Mouse (Mus musculus) thymus, postnatal 10 days (tissue): Measurements from ENCODE around the gene Clasp1.

Source experiments
- DNase-seq, 2 experiments: peaks; one replicate each; pipeline ENCODE4 v3.0.0; 2021; ENCODE audit warnings: low spot score in 2 of 2

The Clasp1 gene

DNA sequence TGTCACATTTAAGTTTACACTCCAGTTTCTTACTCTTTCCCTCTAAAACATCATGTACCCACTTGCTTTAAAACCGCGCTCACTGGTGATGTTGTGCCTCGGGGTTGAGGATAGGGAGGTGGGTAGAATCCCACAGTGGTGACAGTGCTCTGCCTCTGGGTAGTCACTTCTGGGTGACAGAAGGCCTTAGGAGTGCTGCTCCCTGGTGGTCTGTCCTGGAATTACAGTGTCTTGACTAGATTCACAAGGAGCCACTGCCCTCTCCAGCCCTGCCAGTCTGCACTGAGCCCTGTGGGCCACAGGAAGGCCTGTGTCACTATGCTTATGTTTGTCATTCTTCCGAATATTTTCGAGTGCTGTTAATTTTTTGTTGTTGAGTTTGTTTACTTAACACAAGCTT lies 109.5 kb downstream of the Clasp1 start:
- peak; percentile 64 to 81 for DNase-seq

DNA sequence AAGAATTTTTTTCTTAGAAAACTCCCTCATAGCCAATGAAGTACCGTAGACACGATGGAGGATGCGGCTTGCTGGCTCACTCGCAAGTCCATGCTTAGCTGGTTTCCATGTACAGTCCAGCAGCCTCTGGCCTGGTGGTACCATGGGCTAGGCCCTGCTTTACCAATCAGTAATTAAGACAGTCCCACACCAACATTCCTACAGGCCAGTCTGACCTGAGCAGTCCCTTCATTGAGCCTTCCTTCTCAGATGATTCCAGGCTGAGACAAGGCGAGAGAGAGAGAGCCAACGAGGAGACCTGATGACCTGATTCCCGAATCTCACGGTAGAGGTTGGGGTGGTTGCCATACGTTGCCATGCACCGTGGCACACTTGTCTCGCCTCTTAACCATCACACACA lies 111.7 kb downstream of the Clasp1 start:
- no peak for DNase-seq

DNA sequence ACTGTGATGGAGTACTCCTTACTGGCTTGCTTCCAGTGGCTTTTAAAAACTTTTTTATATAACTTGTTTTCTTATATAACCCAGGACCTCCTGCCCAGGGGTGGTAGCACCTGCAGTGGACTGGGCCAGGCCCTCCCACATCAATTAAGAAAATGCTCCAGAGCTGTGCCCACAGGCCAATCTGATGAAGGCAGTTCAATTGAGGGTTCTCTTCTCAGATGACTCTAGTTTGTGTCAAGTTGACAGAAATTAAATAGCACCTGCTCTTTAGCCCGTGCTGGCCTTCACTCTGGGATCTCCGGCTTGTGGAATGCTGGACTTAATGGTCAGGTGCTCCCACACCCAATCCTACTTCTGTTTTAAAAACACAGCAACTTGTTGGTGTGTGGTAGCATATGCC lies 112.8 kb downstream of the Clasp1 start:
- DNase-seq, result no peak

DNA sequence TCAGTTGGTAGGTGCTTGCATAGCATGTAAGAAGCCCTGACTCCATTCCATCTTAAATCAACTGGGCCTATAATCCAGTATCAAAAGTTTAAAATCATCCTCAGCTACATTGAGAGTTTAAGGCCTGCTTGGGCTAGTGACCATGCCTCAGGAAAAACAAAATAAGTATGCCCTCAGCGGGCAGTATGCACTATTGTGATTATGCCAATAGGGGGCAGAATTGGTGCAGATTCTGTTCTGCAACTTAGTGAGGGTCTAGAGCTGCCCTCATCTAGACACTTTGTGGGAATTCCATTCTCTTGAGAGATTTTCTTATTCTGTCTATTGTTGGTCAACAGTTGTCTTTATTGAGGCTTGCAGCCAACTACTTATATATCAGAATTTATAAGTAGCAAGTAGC lies 116.9 kb downstream of the Clasp1 start:
- no peak for DNase-seq

DNA sequence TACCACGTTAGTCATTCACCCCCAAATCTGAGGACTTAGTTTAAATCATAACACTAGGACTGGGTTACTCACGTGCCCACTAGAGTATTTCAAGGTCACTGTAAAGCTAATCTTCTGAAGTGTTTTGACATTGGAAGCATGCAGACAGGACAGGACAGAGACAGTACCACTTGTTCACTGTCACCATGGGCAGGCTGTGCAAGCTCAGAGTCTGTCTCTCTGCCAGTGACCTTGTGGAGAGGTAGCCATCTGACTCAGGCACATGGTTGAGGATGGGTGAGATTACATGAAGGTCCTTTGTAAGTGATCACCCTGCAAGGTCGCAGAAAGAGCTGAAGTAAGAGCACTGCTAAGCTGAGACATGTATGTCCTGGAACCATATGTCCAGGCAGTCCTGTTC lies 122.1 kb downstream of the Clasp1 start:
- no peak for DNase-seq

DNA sequence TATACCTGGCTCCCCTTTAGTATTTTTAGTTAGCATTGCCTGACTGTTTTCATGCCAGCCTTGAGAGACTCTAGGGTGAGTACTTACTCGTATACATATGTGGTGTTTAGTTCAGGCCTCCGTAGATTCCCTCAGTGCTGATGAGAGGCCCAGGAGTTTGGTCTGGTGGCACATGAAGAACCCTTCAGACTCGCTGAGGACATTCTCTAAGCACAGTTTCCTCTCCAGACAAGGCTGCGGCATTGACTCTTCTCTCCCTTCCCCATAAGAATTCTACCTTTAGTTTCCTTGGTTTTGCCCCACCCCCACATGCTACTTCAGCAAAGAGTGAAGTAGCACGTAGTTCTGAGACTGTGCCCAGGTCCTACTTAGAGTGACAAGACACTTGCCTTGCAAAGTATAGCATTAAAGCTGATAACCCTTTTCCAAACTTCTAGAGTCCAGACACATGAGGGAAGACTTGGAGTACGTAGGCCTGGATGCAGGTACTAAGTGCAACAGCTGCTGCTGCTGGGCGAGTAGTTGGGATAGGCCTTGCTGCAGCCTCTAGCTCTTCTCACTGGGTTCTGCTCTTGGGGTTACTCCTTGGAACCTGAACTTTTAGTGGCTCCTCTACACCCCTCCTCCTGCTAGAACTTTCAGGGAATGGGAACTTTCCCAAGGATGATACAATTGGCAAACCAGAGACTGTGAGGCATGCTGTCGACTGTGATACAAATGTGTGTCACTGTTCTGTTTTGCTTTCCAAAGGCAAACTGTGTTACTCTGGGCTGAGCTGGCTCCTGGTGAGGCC lies 123.1 kb downstream of the Clasp1 start:
- no peak for DNase-seq

DNA sequence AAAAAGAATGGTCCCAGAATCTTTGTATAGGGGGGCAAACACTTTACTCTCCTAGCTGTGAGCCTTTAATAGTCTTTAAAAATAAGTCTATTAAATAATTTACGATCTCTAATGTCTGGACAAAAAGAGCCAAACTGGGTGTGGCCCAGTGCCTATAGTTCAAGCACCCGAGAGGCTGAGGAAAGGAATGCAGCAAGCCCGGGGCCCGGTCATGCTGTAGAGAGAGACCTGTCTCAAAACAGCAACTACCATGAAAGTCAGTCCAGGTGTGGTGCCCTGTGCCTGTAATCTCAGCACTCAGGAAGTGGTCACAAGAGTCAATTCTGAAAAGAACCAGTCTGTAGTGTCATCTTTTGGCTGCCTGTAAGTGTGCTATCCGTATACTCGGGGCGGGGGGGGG lies 127.4 kb downstream of the Clasp1 start:
- DNase-seq, result no peak

DNA sequence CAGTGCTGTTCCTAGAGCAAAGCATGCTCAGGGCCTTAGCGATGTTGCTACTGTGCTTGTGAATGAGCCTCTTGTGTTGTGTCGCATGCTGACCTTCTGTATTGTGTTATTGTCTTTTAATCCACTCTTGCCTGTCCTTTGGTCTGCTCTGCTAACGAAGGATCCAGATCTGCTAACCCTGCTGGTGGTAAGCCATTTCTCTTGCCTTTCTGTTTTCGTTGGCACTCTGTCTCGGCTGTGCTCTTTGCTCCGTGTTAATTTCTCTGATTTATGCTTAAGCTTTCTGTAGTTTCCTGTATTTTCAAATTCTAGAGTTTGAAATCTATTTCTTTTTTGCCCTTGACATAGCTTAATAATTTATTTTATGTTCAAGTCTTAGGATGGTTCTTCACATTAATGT lies 134.3 kb downstream of the Clasp1 start:
- DNase-seq, result no peak

DNA sequence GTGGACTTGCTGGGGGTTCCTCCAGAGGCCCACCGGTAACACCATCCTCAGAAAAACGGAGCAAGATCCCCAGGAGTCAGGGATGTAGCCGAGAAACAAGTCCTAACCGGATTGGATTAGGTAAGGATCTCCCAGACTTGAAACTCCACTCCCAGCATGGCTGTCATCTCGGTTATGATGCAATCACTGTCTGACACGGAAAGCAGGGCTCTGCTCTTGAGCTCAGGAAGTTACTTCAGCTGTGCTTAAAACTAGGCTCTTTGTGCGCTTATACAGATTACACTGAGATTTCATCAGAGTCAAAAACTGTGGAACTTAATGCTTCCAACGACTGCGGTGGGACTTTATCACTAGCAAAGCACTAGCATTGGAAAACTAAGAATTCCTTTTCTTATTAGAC lies 136.5 kb downstream of the Clasp1 start:
- DNase-seq, result no peak

DNA sequence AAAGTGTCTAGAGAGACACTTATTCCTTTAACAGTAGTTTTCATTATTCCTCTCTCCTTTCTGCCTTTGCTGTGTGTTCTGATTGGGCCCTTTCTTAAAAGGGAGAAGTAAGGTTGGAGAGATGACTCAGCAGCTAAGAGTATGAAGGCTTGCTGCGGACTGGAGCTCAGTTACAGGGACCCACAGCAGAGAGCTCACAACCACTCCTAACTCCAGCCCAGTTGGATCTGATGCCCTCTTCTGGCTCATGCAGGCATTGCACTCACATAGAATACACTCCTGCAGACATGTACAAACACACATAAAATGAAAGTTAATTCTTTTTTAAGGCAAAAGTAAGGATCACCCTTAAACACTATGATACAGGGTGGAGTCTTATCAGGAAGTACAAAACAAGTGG lies 140.4 kb downstream of the Clasp1 start:
- DNase-seq, result no peak

DNA sequence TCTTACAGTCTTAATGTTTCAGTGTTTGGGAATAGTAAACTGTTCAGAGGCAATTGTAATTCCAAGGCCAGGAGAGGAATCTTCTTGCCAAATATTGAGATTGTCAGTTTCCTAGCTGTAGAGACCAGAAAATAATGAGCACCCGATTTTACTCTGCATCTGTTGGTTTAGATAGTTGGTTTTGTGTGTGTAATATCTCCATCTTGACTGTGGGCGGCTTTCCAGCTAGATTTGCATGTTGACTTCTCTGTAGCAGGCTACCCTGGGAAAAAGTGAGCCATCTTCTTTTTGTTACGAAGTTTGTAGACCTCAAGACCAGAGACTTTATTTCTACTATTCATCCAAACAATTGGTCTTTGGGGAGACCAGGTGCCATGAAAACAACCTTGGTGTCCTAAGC lies 142.4 kb downstream of the Clasp1 start:
- DNase-seq, result no peak

DNA sequence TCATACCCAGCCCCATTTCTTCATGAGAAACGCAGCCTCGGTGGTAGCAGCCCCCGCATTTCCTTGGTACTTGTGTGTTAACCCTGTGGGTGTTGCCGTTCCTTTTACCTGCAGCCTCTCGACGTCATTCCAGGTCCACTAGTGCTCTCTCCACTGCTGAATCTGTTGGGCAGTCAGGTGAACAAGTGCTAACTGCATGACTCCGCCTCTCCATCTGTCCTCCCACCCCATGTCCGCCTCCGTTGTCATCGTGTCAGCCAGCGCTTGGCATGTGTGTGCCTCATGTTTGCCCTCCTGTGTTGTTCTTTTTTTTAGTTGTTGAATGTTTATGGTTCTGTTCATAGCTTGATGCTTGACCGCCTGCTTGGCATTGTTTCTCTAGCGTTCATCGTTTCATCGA lies 147.2 kb downstream of the Clasp1 start:
- no peak for DNase-seq

DNA sequence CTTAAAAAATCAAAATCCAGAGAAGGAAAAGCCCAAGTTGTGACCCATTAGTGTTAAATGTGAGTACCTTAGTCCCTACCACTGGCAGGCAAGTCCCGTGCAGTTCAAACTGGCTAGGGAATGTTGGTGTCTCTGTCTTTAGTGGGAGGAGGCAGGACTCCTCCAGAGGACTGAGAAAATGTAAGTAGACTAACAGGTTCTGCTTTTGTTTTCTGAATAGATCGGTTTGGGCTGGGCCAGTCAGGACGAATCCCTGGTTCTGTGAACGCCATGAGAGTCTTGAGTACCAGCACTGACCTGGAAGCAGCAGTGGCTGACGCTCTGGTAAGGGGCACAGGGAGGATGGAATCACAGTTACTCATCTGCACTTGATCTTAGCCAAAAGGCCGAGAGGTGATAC lies 150.2 kb downstream of the Clasp1 start:
- DNase-seq, result no peak

DNA sequence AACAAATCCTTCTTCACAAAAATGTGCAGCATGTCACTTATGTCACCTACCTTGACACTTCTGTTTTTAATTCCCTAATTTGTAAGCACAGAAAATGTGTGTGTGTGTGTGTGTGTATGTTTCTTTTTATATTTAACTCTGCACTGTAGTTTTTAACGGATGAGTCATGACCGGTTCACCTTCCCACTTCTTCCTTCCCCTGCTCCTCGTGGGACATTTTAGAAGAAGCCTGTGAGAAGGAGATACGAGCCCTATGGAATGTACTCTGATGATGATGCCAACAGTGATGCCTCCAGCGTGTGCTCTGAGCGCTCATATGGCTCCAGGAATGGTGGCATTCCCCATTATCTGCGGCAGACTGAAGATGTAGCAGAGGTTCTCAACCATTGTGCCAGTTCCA lies 154.0 kb downstream of the Clasp1 start:
- DNase-seq, result no peak

DNA sequence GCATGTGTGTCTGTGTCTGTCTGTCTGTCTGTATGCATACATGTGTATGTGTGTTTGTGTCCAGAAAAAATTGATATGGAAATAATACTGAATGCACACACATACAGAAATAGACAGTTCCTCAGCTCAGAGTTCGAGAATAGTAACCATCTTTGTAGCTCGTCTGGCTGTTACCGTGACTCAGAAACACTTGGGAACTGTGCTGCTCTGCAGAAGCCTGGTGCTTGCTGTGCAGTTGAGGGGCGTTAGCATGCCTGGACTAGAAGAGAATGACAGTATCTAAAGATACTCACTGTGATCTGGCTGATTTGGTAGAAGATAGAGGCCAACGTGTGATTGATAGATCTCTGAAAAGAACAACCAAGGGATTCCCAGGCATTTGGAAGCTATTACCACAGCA lies 159.9 kb downstream of the Clasp1 start:
- no peak for DNase-seq

DNA sequence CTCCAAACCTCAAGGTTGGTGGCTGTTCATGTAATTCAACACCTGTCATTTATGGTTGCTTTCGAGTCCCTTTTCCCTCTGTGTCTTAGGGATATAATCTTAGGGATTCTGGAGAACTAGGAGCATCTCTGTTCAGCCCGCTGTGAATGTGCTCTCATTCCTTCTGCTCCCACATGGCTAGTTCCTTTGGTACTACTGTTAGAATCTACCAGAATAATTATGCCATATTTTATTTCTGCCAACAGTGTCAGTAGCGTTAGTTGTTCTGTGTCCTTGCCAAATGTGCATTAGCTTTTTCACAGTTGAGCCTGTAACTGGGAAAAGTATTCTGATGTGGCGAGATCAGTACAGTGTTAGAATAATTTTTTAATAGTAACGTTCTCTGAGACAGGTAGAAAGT lies 162.3 kb downstream of the Clasp1 start:
- DNase-seq, result no peak

DNA sequence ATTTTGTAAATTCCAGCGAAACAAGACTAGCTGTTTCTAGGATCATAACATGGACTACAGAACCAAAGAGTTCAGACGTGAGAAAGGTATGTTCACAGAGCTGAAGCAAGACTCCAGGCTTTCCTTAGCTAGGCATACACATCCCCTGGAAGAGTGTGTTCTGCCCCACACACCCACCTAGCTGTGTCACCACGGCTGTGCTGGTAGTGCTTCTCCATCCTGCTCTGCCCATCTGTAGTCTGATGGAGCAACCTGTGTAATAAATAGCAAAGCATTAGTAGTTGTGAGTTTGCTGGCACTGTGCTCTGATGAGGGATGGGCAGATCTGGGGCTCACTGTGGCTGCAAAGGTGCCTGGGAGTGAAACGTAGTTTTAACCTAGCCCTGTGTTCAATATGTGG lies 163.2 kb downstream of the Clasp1 start:
- no peak for DNase-seq

DNA sequence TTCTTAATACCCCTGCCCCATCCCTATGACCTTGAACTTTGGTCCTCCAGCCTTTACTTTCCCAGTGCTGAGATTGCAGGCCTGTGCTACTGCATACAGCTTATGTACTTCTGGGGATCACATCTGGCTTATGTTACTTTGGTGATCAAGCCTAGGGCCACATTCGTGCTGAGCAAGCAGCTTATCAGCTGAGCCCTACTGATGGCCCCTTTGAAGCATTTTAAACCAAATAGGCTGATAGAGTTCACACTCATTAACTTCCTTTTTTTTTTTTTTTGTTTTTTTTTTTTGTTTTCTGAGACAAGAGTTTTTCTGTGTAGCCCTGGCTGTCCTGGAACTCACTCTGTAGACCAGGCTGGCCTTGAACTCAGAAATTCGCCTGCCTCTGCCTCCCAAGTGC lies 164.2 kb downstream of the Clasp1 start:
- DNase-seq, result no peak

DNA sequence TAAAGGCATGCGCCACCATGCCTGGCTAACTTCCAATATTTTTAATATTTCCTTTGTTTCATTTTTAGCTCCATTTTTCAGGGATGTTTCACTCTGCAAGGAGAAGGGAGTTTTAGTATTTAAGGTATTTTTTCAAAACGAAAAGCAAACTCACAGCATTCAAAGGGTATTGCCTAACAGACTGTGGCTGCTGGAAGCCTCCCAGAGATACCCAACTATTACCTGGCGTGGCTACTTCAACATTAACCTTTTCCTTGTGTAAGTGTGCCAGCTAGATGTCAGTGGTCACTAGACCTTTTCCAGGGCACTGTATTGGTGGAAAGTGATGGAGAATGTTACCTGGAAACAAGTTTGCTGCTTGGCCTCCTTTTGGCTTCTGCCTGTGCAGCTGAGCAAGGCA lies 164.6 kb downstream of the Clasp1 start:
- no peak for DNase-seq

DNA sequence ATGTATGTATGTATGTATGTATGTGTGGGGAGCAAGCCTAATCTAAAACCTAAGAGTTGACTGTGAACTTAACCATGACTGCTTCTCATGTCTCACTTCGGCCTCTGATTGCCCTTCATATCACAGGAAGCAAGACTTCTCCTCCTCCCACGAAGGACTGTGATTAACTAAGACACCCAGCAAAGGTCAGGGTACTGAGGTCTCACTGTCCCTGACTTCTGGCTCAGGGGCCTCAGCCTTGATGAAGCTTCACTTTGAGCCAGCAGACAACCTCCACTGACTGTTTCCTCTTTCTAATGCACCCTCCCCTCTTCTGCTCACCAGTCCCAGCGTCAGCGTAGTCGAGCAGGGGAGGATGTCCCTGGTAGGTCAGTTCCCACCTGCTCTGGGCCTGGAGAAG lies 166.1 kb downstream of the Clasp1 start:
- DNase-seq, result no peak

DNA sequence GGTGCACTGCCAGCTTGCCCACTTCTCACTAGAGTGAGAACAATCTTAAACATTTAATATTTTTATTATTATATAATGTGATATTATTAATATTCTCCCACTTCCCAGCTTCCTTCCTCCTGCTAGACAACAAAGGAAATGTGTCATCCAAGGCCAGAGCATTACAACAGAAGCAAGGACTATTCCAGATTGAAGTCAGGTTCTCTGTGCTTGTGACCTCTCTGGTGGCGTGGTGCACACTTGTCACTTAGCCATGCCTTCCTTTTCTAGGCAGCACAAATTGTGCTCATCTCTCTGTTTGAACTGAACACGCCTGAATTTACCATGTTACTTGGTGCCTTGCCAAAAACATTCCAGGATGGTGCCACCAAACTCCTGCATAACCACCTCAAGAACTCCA lies 170.9 kb downstream of the Clasp1 start:
- no peak for DNase-seq

DNA sequence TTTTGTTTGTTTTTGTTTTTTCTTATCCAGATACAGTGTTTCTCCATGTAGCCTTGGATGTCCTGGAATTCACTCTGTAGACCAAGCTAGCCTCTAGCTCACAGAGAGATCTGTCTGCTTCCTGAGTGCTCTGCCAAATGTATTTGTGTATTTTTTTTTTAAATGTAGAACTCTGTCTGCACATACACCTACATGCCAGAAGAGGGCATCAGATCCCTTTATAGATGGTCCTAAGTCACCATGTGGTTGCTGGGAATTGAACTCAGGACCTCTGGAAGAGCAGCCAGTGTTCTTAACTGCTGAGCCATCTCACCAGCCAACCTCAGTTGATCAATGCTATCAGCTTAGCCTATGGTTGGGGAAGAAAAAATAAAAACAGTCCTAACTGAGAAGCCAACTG lies 175.7 kb downstream of the Clasp1 start:
- DNase-seq, result no peak

DNA sequence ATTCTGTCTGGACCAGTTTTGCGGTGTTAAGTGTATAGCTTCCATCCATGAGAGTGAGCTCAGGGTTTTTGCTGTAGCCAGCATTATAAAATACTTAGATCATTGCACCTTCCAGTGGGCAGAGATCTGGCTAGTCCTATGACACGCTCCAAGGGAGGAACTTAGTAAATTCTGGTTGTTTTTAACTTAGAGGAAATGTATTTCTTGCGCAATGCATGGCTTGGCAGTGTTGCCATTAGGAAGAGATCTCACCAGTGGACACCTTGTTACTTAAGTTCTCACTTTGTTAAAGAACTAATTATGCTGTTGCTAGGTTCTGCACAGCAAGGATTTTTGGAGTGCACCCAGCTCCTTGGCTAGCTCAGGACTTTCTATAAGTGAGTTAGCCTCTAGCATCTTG lies 178.8 kb downstream of the Clasp1 start:
- DNase-seq, result no peak

DNA sequence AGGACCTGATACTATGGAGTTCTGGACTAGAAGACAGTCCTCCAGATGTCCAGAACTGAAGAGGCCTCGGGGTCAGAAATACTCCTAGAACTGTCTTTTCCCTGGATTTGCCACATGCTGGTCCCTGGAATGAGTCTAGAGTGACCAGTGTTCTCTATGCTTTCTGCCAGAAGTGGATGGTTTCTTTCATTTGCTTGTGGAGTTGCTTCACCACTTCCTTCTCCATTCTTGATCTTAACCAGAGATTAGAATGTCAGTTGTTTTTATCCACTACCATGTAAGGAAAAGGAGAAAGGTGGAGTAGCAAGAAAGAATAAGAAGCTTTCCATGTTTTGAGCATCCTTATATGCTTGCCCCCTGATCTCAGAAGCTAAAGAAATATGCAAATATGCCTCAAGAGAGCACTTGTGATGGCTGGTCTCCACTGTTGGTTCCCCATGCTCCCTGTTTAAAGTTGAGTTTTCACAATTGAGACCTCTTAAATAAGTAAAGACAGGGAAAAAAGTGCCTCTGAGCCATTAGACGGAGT lies 191.4 kb downstream of the Clasp1 start:
- DNase-seq, result no peak
